Mouse (Mus musculus): Measurements from ENCODE around the gene Hnrnpl. TPM values are rescaled to one million over a fixed set of nuclear protein-coding genes. Genes with fewer than 3 reads are reported as not detected.

The Hnrnpl gene
- polyA plus RNA-seq, 1 experiment from 2014 or later, result 231 TPM

GRCm38 (mm10) chr7:28775129-28775528 lies 33.2 kb upstream of the Hnrnpl start:
- Histone ChIP-seq H3K4me1 (peaks cover 1% of the 10 kb centered on the region), H3K27ac (replicated peaks) (no peak overlapping the region), H3K4me3 (no peak overlapping the region), H3K4me2 (replicated peaks) (no peak overlapping the region), H3K9ac (replicated peaks) (no peak overlapping the region), H3K9me3 (no peaks in the 10 kb centered on the region), H3K36me3 (0 out of 2 replicates have a peak, but pooled peaks cover 10% of the 10 kb centered on the region), H3K27me3 (no peaks in the 10 kb centered on the region)
- 81% methylated on average over 7 of the region's 7 CpGs for WGBS
- no peak for ATAC-seq (replicated peaks)

- no peak overlapping the region for H3K4me2 ChIP-seq (replicated peaks)
- 88% methylated on average over 9 of the region's 9 CpGs for WGBS
- no peak overlapping the region for H3K4me3 ChIP-seq
- H3K27ac ChIP-seq (replicated peaks), result no peak overlapping the region
- H3K4me1 ChIP-seq, result peaks cover 4% of the 10 kb centered on the region
- H3K27me3 ChIP-seq, result no peaks in the 10 kb centered on the region
- no peaks in the 10 kb centered on the region for H3K9me3 ChIP-seq
- H3K9ac ChIP-seq (replicated peaks), result no peak overlapping the region
- peaks cover 22% of the 10 kb centered on the region; the same call in 1 of the 2 replicates for H3K36me3 ChIP-seq
- ATAC-seq (replicated peaks), result no peak
These were observed 29.5 kb upstream of the Hnrnpl start for GRCm38 (mm10) chr7:28778825-28779224.

- Histone ChIP-seq H3K4me3 (no peak overlapping the region), H3K27ac (replicated peaks) (peak overlapping the region; percentile 55; the same call in 1 of the 2 replicates), H3K36me3 (peaks cover 22% of the 10 kb centered on the region; the same call in 1 of the 2 replicates), H3K27me3 (no peaks in the 10 kb centered on the region), H3K9me3 (no peaks in the 10 kb centered on the region), H3K4me2 (replicated peaks) (no peak overlapping the region), H3K4me1 (peaks cover 4% of the 10 kb centered on the region), H3K9ac (replicated peaks) (no peak overlapping the region)
- peak; percentile 65 for ATAC-seq (replicated peaks)
- 43% methylated on average over 6 of the region's 6 CpGs for whole genome bisulfite sequencing
These were observed 28.2 kb upstream of the Hnrnpl start for GRCm38 (mm10) chr7:28780067-28780658.

GRCm38 (mm10) chr7:28780857-28781256 lies 27.5 kb upstream of the Hnrnpl start:
- Histone ChIP-seq H3K36me3 (peaks cover 21% of the 10 kb centered on the region; the same call in 1 of the 2 replicates), H3K27me3 (no peaks in the 10 kb centered on the region), H3K27ac (replicated peaks) (no peak overlapping the region), H3K4me2 (replicated peaks) (no peak overlapping the region), H3K4me3 (no peak overlapping the region), H3K9me3 (no peaks in the 10 kb centered on the region), H3K9ac (replicated peaks) (no peak overlapping the region), H3K4me1 (peaks cover 4% of the 10 kb centered on the region)
- ATAC-seq (replicated peaks), result no peak
- WGBS, result 88% methylated on average over 7 of the region's 7 CpGs

- Histone ChIP-seq H3K4me1 (peaks cover 4% of the 10 kb centered on the region), H3K9ac (replicated peaks) (no peak overlapping the region), H3K9me3 (no peaks in the 10 kb centered on the region), H3K4me2 (replicated peaks) (no peak overlapping the region), H3K4me3 (no peak overlapping the region), H3K27ac (replicated peaks) (no peak overlapping the region), H3K27me3 (no peaks in the 10 kb centered on the region), H3K36me3 (peaks cover 19% of the 10 kb centered on the region; the same call in 1 of the 2 replicates)
- 86% methylated on average over 8 of the region's 8 CpGs for WGBS
- no peak for ATAC-seq (replicated peaks)
These were observed 27.1 kb upstream of the Hnrnpl start for GRCm38 (mm10) chr7:28781261-28781663.

GRCm38 (mm10) chr7:28785161-28785560 lies 23.2 kb upstream of the Hnrnpl start:
- Histone ChIP-seq H3K4me3 (no peak overlapping the region), H3K36me3 (peaks cover 16% of the 10 kb centered on the region; the same call in 1 of the 2 replicates), H3K9me3 (no peaks in the 10 kb centered on the region), H3K4me2 (replicated peaks) (no peak overlapping the region), H3K9ac (replicated peaks) (no peak overlapping the region), H3K27ac (replicated peaks) (no peak overlapping the region), H3K4me1 (peaks cover 3% of the 10 kb centered on the region), H3K27me3 (no peaks in the 10 kb centered on the region)
- 74% methylated on average over 5 of the region's 5 CpGs for WGBS
- no peak for ATAC-seq (replicated peaks)

GRCm38 (mm10) chr7:28787884-28788283 lies 20.5 kb upstream of the Hnrnpl start:
- H3K36me3 ChIP-seq, result peaks cover 8% of the 10 kb centered on the region; the same call in 1 of the 2 replicates
- no peak for ATAC-seq (replicated peaks)
- H3K4me2 ChIP-seq (replicated peaks), result no peak overlapping the region
- H3K27ac ChIP-seq (replicated peaks), result no peak overlapping the region
- H3K4me3 ChIP-seq, result no peak overlapping the region
- no peaks in the 10 kb centered on the region for H3K27me3 ChIP-seq
- H3K9me3 ChIP-seq, result no peaks in the 10 kb centered on the region
- 92% methylated on average over 9 of the region's 9 CpGs for WGBS
- no peaks in the 10 kb centered on the region for H3K4me1 ChIP-seq
- no peak overlapping the region for H3K9ac ChIP-seq (replicated peaks)

- no peak within 1 kb of the TSS for H3K9ac ChIP-seq (replicated peaks)
- H3K36me3 ChIP-seq, result peaks cover 4% of the 10 kb centered on the region; the same call in 1 of the 2 replicates
- no peak within 1 kb of the TSS for H3K4me2 ChIP-seq (replicated peaks)
- H3K27me3 ChIP-seq, result no peaks in the 10 kb centered on the region
- no peak for ATAC-seq (replicated peaks)
- H3K9me3 ChIP-seq, result no peaks in the 10 kb centered on the region
- H3K4me1 ChIP-seq, result no peaks in the 10 kb centered on the region
- WGBS, result 79% methylated on average over 5 of the region's 5 CpGs
- H3K27ac ChIP-seq (replicated peaks), result no peak within 1 kb of the TSS
- no peak within 1 kb of the TSS for H3K4me3 ChIP-seq
These were observed 19.8 kb upstream of the Hnrnpl start, which contains the start of gene Rinl for GRCm38 (mm10) chr7:28788307-28789195. Gene Rinl (plus strand): TSS chr7:28788969.

GRCm38 (mm10) chr7:28789235-28789634 lies 19.1 kb upstream of the Hnrnpl start:
- H3K4me3 ChIP-seq, result no peak overlapping the region
- no peak for ATAC-seq (replicated peaks)
- no peaks in the 10 kb centered on the region for H3K4me1 ChIP-seq
- H3K9me3 ChIP-seq, result no peaks in the 10 kb centered on the region
- peaks cover 4% of the 10 kb centered on the region; the same call in 1 of the 2 replicates for H3K36me3 ChIP-seq
- H3K4me2 ChIP-seq (replicated peaks), result no peak overlapping the region
- no peak overlapping the region for H3K9ac ChIP-seq (replicated peaks)
- no peak overlapping the region for H3K27ac ChIP-seq (replicated peaks)
- 82% methylated on average over 3 of the region's 3 CpGs for WGBS
- no peaks in the 10 kb centered on the region for H3K27me3 ChIP-seq

- 49% methylated on average over 8 of the region's 8 CpGs for WGBS
- no peaks in the 10 kb centered on the region for H3K9me3 ChIP-seq
- no peak overlapping the region for H3K9ac ChIP-seq (replicated peaks)
- ATAC-seq (replicated peaks), result no peak
- H3K4me2 ChIP-seq (replicated peaks), result no peak overlapping the region
- H3K27me3 ChIP-seq, result no peaks in the 10 kb centered on the region
- peaks cover 4% of the 10 kb centered on the region; the same call in 1 of the 2 replicates for H3K36me3 ChIP-seq
- H3K27ac ChIP-seq (replicated peaks), result no peak overlapping the region
- no peak overlapping the region for H3K4me3 ChIP-seq
- H3K4me1 ChIP-seq, result no peaks in the 10 kb centered on the region
These were observed 18.1 kb upstream of the Hnrnpl start for GRCm38 (mm10) chr7:28790066-28790806.

- no peak for ATAC-seq (replicated peaks)
- peaks cover 4% of the 10 kb centered on the region for H3K4me1 ChIP-seq
These were observed 16.6 kb upstream of the Hnrnpl start for GRCm38 (mm10) chr7:28791706-28792105.

More at GRCm38 (mm10) chr7:28791706-28792105, 16.6 kb upstream of the Hnrnpl start:
- Histone ChIP-seq H3K4me2 (replicated peaks) (no peak overlapping the region), H3K4me3 (no peak overlapping the region), H3K27ac (replicated peaks) (no peak overlapping the region), H3K27me3 (no peaks in the 10 kb centered on the region), H3K9ac (replicated peaks) (no peak overlapping the region), H3K36me3 (peaks cover 4% of the 10 kb centered on the region; the same call in 1 of the 2 replicates), H3K9me3 (no peaks in the 10 kb centered on the region)
